Mouse (Mus musculus) myocyte (in vitro differentiated cells): ENCODE results near the gene Rabepk.

Experiments
- CEBPB ChIP-seq: IDR thresholded peaks from 2 replicates; pipeline ENCODE4 v1.6.1; 2011; ENCODE audit warnings: mild to moderate bottlenecking, moderate library complexity; ENCODE audit not compliant: poor library complexity, insufficient read depth, severe bottlenecking
- MAX ChIP-seq: IDR thresholded peaks from one replicate; pipeline ENCODE4 v1.6.1; 2011; ENCODE audit warnings: low read depth, mild to moderate bottlenecking, control low read depth
- MYOG ChIP-seq, 3 experiments: IDR thresholded peaks; one replicate each; pipeline ENCODE4 v1.6.1; 2011; ENCODE audit warnings: control low read depth in 2 of 3, low read depth in 2 of 3, mild to moderate bottlenecking in 2 of 3; ENCODE audit not compliant: insufficient read length in 2 of 3, control insufficient read depth in 1 of 3, insufficient read depth in 1 of 3
- POLR2A ChIP-seq: IDR thresholded peaks from one replicate; pipeline ENCODE4 v1.6.1; 2011; ENCODE audit warnings: low read depth, mild to moderate bottlenecking, control low read depth, moderate library complexity; ENCODE audit not compliant: insufficient read length
- POLR2AphosphoS2 ChIP-seq: IDR thresholded peaks from one replicate; pipeline ENCODE4 v1.6.1; 2011; ENCODE audit warnings: low read depth, control low read depth; ENCODE audit not compliant: insufficient read length
- TCF12 ChIP-seq: IDR thresholded peaks from one replicate; pipeline ENCODE4 v1.6.1; 2011; ENCODE audit warnings: mild to moderate bottlenecking, control low read depth; ENCODE audit not compliant: poor library complexity, insufficient read depth, severe bottlenecking
- USF1 ChIP-seq: IDR thresholded peaks from one replicate; pipeline ENCODE4 v1.6.1; 2011; ENCODE audit warnings: low read depth, mild to moderate bottlenecking, control low read depth, moderate library complexity

DNA sequence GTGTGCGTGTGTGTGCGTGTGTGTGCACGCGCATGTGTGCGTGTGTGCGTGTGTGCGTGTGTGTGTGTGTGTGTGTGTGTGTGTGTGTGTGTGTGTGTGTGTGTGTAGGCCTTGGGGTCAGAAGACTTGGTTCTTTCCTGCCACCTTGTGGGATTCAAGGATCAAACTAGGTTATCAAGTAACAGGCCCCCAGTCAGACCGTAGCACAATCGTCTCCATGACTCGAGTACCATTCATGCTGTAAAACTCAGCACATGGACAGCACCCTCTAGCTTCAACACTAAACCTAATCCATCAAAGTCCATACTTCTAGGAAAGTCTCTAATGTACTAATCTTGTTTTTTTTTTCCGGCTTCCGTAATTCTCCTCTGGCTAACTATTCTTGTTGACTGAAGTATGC, 34.9 kb downstream of the Rabepk start:
- TF ChIP-seq POLR2AphosphoS2 (peak; percentile 25), MYOG (IDR thresholded peaks at IDR 0.05; ENCODE audit: control insufficient read depth in 1 of 3, insufficient read depth in 1 of 3, insufficient read length in 2 of 3, low read depth in 2 of 3) (no peak), USF1 (no peak), MAX (no peak), POLR2A (no peak), TCF12 (no peak), CEBPB (no peak)
